Mouse (Mus musculus) cerebellum, adult 18-20 months (tissue): ENCODE results near the gene Slc7a11.
A peak's percentile ranks its signal among the peaks of the same experiment; 100 is the strongest.

Source experiments
- DNase-seq, 2 experiments: peaks; one replicate each; pipeline ENCODE4 v3.0.0; 2021

Gene Slc7a11

DNA sequence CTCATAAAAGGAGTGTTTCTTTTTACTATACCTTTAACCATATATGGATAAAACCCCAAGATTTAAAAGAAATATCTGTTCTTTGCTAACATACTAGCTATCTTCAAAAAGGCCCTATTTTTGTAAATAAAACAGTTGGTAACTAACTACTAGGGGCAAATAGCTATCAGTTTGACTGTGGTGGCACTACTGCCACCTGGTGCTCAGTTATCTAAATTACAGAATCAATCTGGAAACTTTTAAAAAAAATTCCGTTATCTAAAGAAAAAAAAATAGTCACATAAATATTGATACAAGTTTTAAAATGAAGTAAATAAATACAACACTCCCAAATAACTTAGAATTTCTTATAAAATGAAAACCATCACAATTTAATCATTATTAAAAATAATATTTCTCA is 322.4 kb downstream of the Slc7a11 start:
- no peak for DNase-seq

DNA sequence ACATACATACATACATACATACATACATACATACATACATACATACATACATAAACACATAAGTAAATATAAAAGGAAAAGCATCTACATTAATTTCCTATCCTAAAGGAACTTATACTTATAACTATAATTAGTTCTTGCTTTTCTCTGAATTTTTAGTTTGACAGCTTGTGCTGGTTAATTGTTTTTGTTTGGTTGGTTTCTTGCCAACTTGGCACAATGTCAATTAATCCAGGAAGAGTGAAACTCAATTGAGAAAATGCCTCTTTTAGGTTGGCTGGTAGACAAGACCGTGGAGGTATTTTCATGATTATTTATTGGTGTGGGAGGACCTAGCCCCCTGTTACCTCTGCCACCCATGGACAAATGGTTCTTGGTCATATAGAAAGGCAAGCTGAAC is 327.1 kb downstream of the Slc7a11 start:
- no peak for DNase-seq

DNA sequence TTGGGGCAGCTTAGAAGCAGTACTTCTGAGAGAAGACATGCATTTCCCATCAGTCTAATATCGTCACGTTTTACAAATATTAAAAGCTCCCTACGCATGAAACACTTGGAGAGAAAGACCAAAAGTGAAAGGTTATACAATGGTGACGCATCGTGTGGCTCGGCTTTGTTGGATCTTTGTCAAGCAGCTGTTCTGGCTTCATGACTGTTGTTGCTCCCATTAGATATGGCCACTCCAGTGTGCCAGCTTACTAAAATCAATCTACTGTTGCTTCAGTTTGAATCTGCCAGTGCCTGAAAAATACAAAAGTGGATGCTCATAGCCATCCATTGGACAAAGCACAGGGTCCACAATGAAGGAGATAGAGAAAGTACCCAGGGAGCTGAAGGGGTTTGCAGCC is 337.9 kb downstream of the Slc7a11 start:
- DNase-seq: no peak

DNA sequence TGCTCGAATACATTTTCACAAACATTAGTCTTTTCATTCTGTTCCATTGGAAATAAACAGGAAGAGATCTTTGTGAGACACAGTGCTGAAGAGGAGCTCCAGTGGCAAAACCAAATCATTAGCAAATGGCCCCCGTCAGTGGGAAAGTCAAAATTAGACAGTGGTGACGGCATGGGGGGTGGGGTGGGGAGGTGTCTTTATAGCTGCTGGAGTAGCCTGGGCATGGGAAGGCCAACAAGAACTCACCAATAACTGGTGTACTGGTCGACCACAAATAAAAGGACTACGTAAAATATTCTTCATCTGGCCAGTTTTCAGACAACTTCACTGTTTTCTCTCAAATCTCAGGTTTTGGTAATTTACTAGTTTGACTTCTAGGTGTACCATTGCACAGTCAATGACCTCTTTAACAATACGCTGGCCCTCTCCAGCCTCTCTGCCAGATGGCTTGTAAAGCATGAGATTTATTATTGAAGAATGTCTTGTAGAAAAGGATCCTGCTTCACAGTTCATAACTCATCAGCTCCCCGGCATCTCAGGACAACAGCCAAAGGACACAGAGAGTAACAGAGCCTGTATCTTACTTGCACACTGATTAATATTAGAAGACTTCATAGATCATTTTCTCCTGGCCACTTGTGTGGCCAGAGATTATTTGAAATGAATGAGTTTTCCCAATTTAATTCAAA is 348.9 kb downstream of the Slc7a11 start:
- DNase-seq: no peak

DNA sequence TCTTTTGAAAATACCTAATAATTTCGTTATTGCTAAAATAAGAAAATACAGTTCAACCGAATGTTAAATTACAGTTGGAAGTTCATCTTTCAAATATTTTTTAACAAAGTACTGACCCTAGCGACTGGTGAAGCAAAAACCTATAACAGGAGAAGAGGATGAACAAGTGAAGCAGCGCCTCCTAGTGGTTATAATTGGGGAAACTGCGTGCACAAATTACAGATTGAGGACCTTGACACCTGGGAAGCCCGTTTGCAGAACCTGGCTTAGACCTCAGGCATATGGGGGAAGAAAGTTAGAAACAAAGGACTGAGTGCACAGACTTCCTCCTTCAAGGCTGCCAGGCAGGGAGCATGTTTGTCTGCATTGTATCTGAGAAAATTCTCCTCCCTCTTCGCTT is 366.4 kb downstream of the Slc7a11 start:
- DNase-seq: peak; percentile 24 to 32

DNA sequence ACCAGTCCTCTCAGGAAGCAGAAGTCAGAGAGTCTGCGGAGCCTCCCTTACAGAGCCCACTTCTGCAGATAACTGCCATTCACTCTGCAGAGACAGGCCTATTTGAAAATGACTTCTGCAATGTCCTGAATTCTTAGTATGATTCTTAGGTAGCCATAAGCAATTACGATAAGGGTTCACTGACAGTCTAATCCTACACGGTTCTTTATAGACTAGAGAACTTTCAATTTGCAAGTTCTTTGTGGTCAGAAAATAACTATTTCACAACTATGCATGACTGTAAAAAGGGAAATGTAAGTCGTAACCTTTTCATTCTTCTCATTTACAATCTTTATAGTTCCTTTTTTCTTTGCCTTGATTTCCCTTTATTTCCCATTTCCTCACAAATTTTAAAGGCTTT is 380.0 kb downstream of the Slc7a11 start:
- DNase-seq: no peak

DNA sequence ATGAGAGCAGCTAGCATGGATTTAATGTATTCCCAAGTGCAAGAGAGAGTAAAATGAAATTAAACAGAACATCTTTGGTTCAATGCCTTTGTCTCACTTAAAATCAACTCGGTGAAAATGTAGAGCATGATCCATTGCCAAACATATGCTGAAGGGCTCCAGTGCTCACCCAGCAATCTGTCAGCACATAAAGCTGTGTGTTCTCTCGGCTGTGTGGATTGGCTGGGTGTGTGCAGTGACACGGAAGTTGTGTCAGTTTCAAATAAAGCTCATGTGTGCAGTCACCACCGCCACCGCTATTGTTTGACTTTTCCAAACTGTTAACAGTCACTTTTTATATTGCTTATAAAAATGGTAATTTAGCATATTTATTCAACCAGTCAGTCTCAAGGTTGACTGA is 398.7 kb downstream of the Slc7a11 start:
- DNase-seq: no peak

DNA sequence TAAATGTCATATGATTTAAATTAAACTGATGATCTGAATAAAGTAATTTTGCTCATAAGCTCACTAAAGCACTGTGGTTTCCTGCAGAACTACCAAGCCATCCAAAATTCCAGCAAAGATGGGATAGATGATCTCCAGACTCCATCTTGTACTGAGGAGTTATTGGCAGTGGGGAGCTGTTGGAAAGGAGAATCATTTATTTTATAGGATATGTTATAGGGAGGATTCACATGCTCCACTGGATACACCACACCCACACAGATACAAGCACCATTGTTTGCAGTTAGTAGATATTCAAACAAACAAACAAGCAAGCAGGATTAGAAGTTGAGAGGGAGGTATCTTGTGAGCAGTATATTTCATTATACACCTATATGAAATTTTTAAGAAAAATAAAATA is 399.3 kb downstream of the Slc7a11 start:
- DNase-seq: no peak

DNA sequence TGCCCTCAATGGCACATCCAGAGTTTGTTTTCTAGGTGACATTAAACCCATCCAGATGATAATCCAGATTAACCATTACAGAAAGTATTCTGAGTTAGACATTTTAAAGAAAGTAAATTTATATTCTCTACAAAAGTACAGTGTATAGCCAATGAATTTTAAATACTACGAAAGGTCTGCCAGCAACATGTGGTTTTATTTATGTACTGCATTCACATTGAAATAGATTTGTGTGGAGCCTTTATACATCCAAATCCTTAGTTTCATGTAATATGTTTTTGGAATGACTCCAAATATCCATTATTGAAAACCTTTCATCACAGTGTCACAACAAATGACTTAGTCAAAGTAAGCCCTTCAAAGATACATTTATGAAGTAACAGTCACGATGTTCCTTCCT is 402.3 kb downstream of the Slc7a11 start:
- no peak for DNase-seq

DNA sequence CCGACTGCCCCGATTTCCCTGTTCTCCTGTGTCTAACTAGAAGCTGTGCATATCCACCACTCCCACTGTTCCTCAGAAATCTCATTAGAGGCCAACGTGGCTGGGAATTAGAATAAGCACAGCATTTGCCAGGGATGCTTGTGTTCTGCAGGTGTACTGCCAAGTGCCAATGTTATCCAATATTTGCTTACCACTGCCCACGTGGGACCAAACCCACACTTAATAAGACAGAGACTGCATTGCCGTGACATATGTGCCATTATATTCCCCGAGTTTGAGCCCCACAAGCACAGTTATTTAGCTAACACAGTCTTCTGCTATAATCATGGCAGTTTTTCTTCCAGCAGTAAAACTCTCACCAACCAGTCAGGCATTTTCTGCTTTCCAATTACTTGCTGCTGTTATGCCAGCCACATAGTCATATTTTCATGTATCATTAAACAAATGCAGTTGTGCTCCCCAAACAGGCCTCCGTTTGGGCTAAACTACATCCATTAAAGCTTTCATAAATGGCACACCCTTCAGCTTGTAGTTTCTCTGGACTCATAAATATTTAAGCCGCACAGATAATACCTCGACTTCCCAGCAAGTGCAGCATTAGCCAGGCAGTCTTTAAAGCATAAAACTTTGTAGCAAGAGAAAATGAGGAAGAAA is 407.4 kb downstream of the Slc7a11 start:
- no peak for DNase-seq

DNA sequence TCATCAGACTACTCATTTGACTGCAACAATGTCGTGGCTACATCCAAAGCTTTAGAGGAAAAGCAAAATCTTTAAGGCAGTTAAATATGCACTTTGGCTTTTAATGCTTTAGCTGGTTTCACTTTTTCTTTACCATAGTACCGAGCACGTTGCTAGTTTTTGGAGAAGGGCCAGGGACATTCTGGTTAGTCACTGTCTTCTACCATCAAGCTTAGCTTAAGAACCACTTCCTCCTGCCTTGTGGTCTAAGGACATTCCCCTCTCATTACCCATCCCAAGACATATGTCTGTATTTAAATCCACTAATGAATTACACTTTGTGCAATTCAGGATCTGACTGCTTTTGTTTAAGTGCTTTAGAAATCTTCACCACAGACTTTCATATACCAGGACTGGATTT is 410.1 kb downstream of the Slc7a11 start:
- no peak for DNase-seq

DNA sequence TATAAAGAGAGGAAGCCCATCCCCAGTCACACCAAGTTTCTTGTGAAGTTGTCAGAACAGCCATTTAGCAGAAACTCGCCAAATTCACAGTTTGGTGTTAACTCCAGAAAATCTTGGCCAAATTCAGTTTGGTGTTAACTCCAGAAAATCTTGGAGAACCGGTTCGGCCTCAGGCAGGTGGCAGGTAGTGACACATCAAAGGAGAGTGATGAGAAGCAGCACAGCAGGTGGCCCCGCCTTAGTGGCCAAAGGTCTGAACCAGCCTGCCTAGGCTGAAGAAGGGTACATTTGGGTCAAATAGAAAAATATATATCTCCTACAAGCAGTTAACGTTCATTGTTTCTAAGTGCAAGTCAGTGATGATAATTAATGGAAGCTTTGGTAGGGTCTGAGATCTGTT is 417.4 kb downstream of the Slc7a11 start:
- DNase-seq: no peak

DNA sequence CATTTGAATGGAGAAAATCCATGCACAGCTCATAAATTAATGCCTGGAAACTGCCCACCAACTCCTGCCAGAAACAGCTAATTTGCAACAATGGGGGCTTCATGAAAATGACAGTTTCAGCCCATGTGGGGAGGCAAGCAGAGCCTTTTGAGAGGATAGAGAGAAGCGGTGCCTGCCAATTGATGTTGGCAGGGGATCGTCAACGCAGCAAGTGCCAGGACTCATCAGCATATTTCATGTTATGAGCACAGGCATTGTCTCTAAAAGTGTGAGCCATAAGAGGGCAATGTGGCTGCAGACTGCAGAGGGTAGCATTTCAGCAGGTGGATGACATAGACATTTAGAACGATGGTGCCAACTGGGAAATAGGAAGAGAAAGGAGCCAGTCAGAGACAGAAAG is 429.0 kb downstream of the Slc7a11 start:
- DNase-seq: peak; percentile 2 to 10

DNA sequence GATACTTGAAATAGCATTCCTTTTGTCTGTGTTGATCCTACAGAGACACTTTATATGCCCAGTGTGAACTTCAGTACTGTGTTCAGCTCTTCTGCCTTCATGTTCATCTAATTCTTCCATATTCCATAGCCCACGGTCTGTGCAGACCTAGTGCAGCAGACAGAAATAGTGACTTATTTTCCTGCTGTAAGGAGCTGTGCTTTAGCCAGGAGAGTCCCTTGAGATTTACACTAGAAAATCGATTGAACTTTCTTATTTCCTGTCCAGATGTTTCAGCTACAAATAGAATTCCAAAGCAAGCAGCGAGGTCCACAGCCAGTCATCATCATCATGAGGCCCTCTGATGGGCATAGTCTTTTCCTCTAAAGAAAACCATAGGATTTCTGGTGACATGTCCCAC is 431.4 kb downstream of the Slc7a11 start:
- DNase-seq: no peak

DNA sequence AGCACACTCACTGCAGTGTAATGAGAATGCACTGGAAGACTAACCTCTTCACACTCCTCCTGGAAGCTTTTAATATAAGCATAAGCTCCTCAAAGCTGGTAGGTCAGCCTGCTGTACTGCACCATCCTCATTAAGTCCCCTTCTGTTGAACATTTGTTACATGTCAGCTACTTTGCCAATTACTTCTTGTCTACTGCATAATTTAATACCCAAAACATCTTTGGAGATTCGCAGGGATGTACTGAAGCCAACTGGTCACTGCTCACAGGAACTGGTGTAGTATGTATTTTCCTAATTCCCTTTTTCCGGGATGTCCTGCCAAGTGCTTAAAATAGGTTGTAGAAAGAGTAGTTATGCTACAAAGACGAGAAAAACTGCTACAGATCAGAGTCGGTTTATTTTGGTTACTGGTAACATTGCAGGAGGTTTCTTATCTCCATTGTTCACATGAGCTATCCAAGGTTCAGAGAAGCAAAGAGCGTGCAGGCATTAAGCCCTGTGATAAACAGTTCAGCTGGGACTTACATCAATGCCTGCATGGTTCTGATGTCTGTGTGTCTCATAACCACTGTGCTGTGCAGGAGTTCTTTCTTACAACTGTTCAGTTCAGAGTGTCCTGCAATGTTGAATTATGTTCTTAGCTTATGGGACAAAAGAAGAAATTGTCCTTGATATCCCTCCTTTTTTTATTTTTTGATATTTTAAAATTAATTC is 439.3 kb downstream of the Slc7a11 start:
- DNase-seq: no peak

DNA sequence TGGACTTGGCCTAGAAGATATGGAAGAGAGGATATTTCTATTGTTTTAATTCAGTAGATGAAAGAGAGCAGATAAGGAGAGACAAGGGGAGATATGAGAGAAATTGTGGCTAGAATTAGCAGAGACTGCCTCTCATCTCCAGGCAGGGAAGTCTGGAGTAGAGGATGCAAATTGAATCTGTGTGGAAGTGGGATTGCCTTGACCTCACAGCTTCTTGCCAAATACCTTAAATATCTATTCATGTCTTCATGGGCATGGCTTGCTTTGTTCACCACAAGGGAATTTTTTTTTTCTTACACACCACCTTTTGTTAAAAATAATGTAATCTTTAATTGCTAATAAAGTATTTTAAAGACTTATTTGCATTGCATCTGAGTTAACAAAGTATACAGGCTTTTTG is 441.3 kb downstream of the Slc7a11 start:
- no peak for DNase-seq

DNA sequence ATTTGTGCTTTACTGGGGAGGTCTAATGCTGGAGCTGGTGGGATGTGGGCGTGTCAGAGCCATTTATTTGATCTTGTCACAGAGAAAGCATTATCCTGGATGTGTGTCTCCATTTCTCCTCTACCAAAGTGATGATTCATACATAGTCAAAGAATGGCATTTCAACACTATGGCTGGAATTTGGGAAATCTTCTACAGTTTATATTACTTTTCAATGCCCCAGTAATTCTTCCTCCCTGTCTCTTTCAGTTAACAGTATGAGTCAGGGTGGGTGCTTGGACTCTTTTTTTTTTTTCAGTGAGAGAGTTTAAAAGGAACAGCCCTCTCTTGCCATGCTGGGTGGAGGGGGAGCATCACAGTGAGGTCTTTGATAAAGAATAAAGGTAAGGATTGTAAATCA is 441.8 kb downstream of the Slc7a11 start:
- DNase-seq: no peak

DNA sequence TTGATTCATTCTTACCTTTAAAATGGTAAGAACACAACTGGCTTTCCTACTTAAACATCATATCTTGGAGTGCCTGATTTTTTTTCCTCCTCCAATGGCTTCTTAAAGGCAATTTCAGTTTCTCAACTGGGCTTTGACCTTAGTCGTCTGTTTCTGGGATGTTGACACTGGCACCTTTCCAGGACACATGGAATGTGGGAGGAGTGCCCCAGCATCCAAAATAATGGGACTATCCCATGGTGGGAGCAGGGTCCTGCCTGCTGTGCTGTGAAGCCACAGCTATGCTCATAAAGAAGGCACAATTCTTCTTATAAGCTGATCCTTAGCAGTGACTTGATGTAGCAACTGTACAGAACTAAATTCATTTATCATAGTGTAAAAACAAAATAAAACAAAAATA is 450.5 kb downstream of the Slc7a11 start:
- no peak for DNase-seq

DNA sequence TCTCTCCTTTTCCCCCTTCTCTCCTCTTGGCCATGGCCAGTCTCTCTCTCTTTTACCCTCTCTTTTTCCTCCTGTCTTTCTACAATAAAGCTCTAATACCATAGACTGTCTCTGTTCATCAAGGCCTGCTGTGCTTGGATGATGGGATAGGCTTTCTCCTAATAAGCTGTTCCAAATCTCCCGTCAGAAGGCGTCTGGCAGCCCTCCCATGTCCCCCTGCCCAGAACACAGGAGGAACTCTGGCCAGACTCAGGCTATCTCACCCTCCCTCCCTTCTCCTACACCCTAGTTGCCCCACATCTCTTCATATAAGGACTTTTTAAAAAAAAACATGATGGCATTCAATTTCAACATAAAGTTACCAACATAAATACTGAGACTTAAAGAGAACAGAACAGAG is 456.2 kb downstream of the Slc7a11 start:
- DNase-seq: no peak

DNA sequence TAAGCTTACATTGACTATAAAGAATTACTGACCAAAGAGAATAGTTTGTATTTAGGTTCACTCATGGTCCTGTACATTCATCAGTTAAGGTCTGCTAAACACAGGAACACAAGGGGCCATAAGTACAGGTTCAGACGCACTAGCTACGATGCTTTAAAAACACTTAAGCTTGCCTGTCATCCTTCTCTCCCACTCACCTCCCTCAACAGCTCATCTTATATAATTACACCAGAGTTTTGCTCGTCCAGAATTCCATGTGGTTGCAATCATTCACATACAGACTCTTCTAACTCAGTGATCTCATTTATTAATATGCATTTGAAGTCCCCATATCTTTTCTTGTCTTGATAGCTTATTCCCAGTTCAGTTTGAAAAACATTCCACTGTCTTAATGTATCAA is 458.6 kb downstream of the Slc7a11 start:
- DNase-seq: no peak

DNA sequence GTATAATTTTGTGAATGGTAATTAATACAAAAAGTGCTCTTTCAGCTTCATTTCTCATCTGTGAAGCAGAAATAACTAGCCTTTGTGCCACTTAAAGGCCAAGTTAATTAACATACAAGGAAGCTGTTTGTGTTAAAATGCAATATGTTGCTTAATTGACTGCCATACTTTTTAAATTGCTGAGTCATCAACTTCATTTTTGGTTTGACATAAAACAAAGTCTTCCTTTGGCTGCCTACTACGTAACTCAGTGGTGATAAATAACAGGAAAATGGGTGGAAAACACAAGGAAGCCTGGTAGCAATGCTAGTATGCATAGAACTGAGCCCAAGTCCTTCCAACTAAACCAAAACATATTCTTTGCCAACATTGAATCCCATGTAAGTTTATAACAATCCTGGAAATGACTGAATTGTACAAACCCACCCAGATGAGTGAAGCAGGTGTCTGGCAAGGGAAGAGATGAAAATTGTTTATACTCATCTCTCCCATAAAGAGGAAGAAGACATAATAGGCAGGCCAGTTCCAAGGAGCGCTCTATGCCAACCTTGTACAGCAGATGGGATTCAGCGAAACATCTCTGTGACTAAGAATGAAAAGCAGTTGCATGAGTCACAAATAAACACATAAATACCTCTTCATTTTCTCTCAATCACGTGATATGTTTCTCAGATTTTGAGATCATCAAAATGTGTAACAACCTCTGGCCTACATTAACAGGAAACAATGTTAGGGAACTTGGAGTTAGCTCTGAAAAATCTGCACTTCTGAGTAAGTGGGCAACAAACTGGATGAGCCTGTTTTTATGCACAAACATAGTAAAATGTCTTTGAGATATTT is 459.8 kb downstream of the Slc7a11 start:
- no peak for DNase-seq

DNA sequence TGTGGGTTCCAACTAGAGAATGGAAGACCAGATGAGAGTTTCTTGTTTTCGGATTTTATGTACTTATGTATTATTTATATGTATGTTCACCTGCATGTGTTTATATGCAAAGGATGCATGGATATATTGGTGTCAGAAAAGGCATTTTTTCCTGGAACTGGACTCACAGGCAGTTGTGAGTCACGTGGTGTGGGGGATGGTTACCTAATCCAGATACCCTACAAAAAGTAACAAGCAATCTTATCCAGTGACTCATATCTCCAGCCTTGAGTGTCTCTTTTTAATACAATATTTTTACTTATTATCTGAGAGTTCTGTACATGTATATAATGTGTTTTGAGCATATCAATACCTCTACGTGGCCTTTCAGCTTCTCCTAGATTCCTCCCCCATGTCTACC is 469.4 kb downstream of the Slc7a11 start:
- no peak for DNase-seq

DNA sequence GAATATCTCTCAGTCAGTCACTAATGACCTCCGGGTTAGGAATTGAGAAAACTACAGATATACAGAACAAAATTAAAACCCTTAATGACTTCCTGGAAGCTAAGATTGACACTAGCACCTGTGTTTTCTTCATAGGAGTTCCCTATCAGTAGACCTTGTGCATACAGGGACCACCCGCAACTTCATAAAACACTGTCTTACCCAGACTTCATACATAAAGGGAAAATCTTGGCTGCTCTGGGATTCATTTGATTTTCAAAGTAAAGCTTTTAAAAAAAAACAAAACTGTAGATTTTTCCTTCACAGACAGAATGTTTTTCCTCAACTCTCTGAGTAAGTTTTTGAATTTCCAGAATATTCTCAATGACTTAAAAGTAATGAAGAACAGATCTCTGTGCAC is 477.8 kb downstream of the Slc7a11 start:
- DNase-seq: no peak

DNA sequence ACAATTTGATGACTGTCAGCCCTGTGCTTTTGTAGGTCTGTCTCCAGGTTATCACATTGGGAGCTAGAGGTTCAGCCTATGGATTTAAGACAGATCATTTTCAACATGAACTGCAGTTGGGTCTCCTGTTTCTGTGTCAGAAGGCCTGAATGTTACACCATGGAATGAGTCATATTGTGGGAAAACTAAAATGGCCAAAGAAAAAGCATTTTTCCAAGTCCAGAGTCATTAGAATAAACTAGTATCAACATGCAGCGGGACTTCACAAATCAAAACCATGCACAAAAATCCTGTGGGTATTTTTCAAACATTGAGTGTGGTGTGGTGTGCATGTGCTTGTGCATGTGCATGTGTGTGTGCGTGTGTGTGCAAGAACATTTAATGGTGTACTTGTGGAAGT is 482.8 kb downstream of the Slc7a11 start:
- DNase-seq: no peak
